Mouse (Mus musculus): ENCODE data around the gene Olfr1162.
"Not testable (repeated sequence)": the region's sequence is repeated elsewhere in the genome, so short reads cannot be mapped to it uniquely, and the experiment has no call there.

Gene Olfr1162

DNA sequence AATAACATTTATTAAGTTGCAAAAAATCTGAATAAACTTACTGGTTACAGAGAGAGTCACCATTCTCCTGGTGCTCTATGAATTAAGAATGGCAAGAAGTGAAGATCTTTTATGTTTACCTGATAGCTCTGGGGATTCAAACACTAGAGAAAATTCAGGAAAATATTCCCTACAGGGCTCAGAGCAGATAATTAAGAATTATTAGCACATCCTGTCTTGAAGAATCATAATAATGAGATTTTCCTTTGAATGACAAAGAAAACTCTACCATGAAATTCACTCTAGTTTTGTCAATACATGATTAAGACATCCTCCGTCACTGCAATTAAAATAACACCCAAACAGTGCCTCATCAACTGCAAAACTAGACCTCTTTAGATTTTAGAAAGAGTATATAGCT lies at the start of gene Olfr1162:
TSS of gene Olfr1162 (minus strand) at position 101 of the 400 bp plus-strand sequence.
- DNase-seq (ENCODE audit: low read depth) = no peak

DNA sequence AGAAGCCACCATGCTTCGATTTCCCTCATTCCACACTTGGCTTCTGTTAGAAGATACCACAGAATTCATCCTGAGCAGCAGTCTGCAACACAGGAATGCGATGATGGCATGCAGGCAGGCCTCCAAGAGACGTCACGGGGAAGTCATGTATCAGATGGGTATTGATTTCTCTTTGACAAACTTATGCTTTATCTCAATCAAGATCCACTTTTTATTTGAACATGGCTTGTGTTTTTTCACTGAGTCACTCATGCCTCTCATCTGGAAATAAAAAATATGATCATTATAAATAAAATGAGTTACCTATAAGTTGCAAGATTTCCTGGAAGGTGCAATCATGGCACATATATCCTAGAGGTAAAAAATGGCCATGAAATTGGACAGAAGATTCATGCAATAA lies 42.9 kb upstream of the Olfr1162 start, which contains the start of gene Olfr1164:
TSS of gene Olfr1164 (minus strand) at position 101 of the 400 bp plus-strand sequence.
- DNase-seq (ENCODE audit: low read depth) = no peak

DNA sequence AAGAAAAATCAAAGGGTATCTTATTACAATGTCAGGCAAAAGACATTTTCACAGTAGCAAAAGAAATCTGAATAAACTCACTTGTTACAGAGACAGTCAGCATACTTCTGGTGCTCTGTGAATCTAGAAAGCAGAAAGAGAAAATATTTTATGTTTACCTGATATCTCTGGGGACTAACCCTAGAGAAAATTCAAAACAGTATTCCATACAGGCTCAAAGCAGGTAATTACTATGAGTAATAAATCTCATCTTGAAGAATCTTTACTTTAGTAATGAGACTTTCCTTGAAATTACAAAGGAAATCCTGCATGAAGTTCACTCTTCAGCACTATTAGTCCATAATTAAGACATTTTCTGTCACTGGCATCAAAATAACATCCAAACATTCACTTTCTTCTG lies 20.8 kb upstream of the Olfr1162 start, which contains the start of gene Olfr1163:
TSS of gene Olfr1163 (minus strand) at position 101 of the 400 bp plus-strand sequence.
- DNase-seq (ENCODE audit: low read depth) = no peak

DNA sequence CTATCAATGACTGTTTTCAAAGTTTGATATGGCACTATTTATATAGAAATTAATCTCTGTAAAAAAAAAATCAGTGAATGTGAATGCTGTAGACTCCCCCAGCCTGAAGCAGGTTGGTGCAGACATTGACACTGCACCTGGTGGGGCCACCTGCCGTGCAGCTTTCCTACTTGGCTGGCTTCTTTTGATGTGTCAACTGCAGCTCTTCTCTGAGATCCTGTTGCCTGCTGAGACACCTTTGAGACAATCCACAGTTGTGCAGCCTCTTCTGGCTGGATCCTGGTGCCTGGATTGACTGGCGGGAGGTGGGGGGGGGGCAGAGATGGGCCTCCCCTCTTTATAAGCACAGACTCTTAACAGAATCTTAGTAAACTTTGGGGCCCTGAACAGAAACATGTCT lies 12.7 kb upstream of the Olfr1162 start:
- DNase-seq (ENCODE audit: low read depth) = no peak

DNA sequence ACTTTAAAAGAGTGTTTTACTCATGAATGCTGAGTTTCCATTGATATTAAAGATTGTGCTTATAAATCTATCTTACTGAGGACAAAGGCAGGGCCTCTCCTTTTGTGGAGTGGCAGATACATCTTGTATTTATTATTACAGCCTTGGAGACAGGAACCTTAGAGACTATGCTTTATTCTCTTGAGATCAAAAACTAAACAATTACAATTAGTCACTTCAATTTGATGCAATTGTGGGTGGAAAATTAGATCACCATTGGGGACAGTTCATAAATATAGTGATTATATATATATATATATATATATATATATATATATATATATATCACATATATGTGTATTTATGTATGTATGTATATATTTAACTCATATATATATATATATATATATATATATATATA lies 13.3 kb downstream of the Olfr1162 start, which contains the start of gene Olfr73:
TSS of gene Olfr73 (minus strand) at position 101 of the 400 bp plus-strand sequence.
- no peak for DNase-seq (ENCODE audit: low read depth)

DNA sequence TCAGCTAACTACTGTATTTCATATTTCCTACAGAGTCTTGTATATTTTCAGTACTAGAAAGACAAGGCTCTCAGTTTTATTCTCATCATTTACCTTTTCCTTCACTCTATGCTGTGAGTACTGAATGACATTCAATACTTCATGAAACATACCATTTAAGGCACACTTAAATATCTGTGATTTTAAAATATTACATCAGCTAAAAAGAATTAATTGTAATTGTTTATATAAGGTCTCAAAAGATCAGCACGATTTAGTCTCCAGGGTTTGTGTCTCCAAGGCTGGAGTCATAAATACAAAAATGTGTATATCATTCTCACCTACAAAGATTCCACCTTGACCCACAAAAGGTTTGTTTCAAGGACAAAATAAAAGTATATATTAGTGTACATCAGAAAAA lies 28.5 kb downstream of the Olfr1162 start, which contains the start of gene Olfr1161:
TSS of gene Olfr1161 (plus strand) at position 301 of the 400 bp plus-strand sequence.
- not testable (repeated sequence) for DNase-seq (ENCODE audit: low read depth)

DNA sequence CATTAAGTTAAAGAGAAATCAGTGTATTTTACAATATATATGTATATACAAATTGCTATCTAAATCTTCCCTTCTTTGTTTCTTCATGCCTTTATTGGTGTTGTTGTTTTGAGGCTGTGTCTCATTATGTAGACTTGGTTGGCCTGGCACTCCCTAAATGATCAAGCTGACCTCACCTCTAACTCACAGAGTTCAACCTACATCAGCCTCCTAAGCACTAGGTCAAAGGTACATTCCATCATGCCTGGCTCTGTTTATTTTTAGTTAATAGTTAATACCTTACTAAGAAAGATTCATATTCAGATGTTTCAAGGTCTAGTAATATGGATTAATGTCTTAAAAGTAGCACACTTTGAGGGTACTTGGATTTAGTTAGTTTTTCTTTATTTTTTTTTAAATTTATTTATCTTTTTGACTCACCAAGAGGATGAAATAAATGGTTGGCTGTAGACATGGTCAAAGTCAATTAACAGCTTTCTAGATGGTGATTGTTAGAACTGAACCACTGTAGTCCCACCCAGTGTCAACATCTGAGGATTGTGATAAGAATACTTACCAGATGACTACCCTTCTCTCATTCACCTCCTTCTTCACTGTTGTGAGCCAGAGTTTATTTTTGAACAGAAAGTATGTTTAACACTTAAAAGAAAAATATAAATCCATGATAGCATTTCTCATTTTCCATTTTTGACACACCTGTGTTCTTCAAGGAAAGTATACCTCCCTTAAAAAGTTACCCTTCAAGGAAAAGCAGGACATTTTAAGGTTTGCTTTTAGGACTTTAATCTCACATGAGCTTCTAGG lies 43.2 kb downstream of the Olfr1162 start, which contains the start of gene Olfr1160:
TSS of gene Olfr1160 (minus strand) at position 754 of the 804 bp plus-strand sequence.
- no peak for DNase-seq (ENCODE audit: low read depth)
